Mouse (Mus musculus): ENCODE measurements around the gene Tmem243.
"Not testable (repeated sequence)": the region's sequence is repeated elsewhere in the genome, so short reads cannot be mapped to it uniquely, and the experiment has no call there.

DNA sequence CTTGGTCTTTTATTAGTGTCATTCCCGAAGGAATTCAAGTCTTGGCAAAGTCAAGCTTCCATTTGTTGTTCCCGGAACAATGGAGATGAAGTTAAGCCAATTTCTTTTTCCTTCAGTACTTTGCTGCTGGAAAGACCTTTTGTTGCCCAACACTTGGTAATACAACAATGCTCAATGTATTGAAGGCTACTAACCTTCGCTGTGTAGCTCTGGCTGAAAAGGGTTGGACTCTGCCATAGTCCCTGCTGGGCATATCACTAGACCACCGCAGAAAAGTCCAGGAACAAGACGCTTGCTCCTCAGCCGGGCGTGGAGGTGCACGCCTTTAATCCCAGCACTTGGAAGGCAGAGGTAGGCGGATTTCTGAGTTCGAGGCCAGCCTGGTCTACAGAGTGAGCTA is 64.7 kb downstream of the Tmem243 start:
- TF ChIP-seq KAT2A (conservative IDR thresholded peaks at IDR 0.05; ENCODE audit: low read depth, low read length); CTCF (IDR thresholded peaks at IDR 0.05 in 2 of 3, conservative IDR thresholded peaks at IDR 0.05 in 1 of 3; ENCODE audit: control insufficient read depth in 1 of 3, insufficient read depth in 1 of 3, low read depth in 2 of 3, low read length in 3 of 3, poor library complexity in 1 of 3, severe bottlenecking in 1 of 3): not testable (repeated sequence)
